Mouse (Mus musculus): ENCODE measurements around the gene Tyms.

- TF ChIP-seq EP300 (IDR thresholded peaks at IDR 0.05; ENCODE audit: low read depth) (no peak), CTCF (IDR thresholded peaks at IDR 0.05; ENCODE audit: low read depth) (no peak)
Measured at GRCm38 (mm10) chr5:30109899-30110298, 36.5 kb upstream of the Tyms start.
